Mouse (Mus musculus) limb, embryonic 12.5 days (tissue): ENCODE measurements at regions not wholly inside any gene's neighbourhood (a gene's known extent, or its start where the extent isn't known, plus 50 kb on each side); places are given as distances from the start of the nearest gene placed in this dataset.

Experiments
- ATAC-seq: fragments of 200-750 bp; cut with Nextera tagmentation; 2 replicates; pipeline ENCODE4 v1.8.0; 2017; ENCODE audit warnings: low read depth, moderate TSS enrichment; ENCODE audit not compliant: insufficient number of reproducible peaks, insufficient read depth, low FRiP score, low TSS enrichment
- H3K27ac ChIP-seq: fragments of 300-500 bp; sonication (generic); 2 replicates; pipeline ENCODE4 v1.5.1; 2016; ENCODE audit warnings: mild to moderate bottlenecking, moderate library complexity
- H3K27me3 ChIP-seq: fragments of 300-500 bp; sonication (generic); 2 replicates; pipeline ENCODE4 v1.6.1; 2016; ENCODE audit warnings: mild to moderate bottlenecking, moderate library complexity
- H3K36me3 ChIP-seq: fragments of 300-500 bp; sonication (generic); 2 replicates; pipeline ENCODE4 v1.6.1; 2016; ENCODE audit warnings: mild to moderate bottlenecking, moderate library complexity
- H3K4me1 ChIP-seq: fragments of 300-500 bp; sonication (generic); replicated peaks from 2 replicates; pipeline ENCODE4 v1.6.1; 2016
- H3K4me2 ChIP-seq: fragments of 300-500 bp; sonication (generic); 2 replicates; pipeline ENCODE4 v1.6.1; 2016; ENCODE audit warnings: mild to moderate bottlenecking, moderate library complexity
- H3K4me3 ChIP-seq: fragments of 300-500 bp; sonication (generic); replicated peaks from 2 replicates; pipeline ENCODE4 v1.5.1; 2016; ENCODE audit warnings: mild to moderate bottlenecking
- H3K9ac ChIP-seq: fragments of 300-500 bp; sonication (generic); replicated peaks from 2 replicates; pipeline ENCODE4 v1.6.1; 2016; ENCODE audit warnings: mild to moderate bottlenecking, moderate library complexity
- H3K9me3 ChIP-seq: fragments of 300-500 bp; sonication (generic); 2 replicates; pipeline ENCODE4 v1.6.1; 2016; ENCODE audit warnings: mild to moderate bottlenecking, moderate library complexity
- WGBS: fragments of 180-500 bp; shearing (Covaris S2); methylation state at CpG from one replicate; pipeline ENCODE4 v1.1.7; 2016; 5-methylcytosine and 5-hydroxymethylcytosine counted together

DNA sequence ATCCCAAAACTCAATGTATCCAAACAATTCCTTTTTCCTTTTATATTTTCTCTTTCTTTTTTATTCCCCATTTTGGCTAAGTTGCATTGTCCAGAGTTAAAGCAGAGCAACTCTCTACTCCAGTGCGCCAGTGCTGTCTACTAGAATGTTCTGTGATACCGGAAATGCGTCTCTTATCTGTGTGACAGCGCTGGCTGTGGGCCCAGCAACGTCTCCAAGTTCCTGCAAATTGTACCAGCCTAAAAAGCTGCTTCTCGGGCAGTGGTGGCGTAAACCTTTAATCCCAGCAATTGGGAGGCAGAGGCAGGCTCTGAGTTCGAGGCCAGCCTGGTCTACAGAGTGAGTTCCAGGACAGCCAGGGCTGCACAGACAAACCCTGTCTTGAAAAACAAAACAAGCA lies 59.4 kb downstream of the Cox18 start:
- H3K4me2 ChIP-seq, result no peak overlapping the region
- no peak overlapping the region for H3K9ac ChIP-seq
- WGBS, result 90% methylated on average over 8 of the region's 8 CpGs
- H3K27ac ChIP-seq, result no peak overlapping the region
- no peak overlapping the region for H3K4me3 ChIP-seq
- no peaks in the 10 kb centered on the region for H3K9me3 ChIP-seq
- H3K27me3 ChIP-seq, result no peaks in the 10 kb centered on the region
- no peak for ATAC-seq
- peaks cover 12% of the 10 kb centered on the region for H3K4me1 ChIP-seq
- no peaks in the 10 kb centered on the region for H3K36me3 ChIP-seq

DNA sequence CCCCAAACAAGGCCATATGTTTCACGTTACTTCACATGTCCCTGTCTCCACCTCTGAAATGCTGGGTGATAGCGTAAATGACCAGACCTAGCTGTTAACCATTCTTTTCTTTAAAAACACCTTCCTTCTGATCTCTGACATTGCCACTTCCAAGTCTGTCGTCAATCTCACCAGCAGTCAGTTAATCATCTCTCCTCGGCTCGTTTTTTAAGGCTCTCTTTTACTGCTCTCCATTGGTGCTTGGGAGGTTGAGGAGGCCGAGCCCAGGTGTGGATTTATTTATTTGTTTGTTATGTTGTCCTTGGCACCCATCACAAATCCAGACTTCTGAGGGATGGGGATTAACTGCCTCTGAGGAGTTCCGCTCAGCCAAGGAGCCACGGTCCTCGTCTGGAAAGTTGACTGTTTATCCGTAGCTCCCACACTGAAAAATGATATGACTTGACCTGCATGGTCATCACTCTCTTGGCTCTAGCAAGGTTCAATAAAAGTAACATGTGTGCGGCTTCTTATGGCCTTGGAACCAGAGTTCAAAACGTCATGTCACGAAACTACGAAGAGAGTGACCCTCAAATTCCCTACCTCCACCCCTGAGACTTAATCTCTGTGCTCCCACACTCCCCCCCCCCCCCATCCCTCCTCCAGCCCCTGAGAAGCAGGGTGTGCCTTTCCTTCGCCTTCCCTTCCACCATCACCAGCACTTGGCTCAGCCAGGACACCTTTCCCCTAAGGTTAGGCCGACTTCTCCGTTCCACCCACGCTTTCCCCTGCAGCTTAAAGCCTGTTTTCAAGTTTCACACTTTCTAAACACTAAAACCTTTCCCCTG lies 60.6 kb downstream of the Cox18 start:
- no peak for ATAC-seq

DNA sequence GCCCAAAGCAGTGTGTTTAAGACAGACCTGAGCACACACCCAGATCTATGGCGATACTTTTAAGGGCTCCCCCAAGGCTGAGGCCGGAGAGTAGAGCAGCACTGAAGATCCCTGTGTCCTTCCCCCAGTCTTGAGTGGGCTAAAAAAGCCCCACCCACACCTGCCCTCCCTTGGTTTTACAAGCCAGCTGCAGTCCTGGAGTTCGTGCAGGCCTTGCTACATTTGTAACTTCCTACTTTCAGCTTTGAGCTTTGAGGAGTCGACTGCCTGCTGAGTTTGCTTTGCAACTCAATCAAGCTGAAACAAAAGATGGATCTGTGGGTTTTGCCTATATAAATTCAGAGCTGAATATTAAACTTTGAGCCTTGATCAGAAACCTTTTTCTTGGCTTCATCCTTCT lies 63.5 kb downstream of the Cox18 start:
- H3K36me3 ChIP-seq, result no peaks in the 10 kb centered on the region
- no peak overlapping the region for H3K27ac ChIP-seq
- H3K9ac ChIP-seq, result no peak overlapping the region
- ATAC-seq, result no peak
- H3K4me2 ChIP-seq, result no peak overlapping the region
- WGBS, result 57% methylated on average over 4 of the region's 4 CpGs
- H3K4me3 ChIP-seq, result no peak overlapping the region
- peaks cover 4% of the 10 kb centered on the region; the same call in 1 of the 2 replicates for H3K27me3 ChIP-seq
- H3K4me1 ChIP-seq, result peaks cover 12% of the 10 kb centered on the region
- H3K9me3 ChIP-seq, result no peaks in the 10 kb centered on the region

More for the DNA sequence above, 60.6 kb downstream of the Cox18 start:
- Histone ChIP-seq H3K9me3 (no peaks in the 10 kb centered on the region), H3K4me1 (peaks cover 12% of the 10 kb centered on the region), H3K4me2 (no peak overlapping the region), H3K36me3 (no peaks in the 10 kb centered on the region), H3K9ac (no peak overlapping the region), H3K27ac (no peak overlapping the region), H3K27me3 (peaks cover 4% of the 10 kb centered on the region; the same call in 1 of the 2 replicates), H3K4me3 (no peak overlapping the region)
- WGBS, result 28% methylated on average over 18 of the region's 18 CpGs

DNA sequence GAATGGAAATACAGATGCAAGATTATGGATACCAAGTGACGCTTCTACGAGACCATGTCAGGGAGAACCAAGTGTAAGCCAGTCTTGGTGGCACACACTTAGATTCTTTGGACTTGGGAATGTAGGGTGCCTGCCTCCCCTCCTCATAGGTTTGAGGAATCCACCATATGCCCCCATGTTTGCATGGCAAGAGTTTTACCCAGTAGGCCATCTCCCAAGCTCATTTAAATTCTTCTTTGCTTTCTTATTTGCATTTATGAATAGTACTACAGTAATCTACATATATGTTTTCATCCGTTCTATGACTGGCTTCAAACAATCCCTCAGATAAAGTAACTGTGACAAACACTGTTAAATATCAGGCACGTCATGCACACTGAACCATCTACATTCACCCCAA lies 67.3 kb downstream of the Cox18 start:
- Histone ChIP-seq H3K4me1 (no peaks in the 10 kb centered on the region), H3K9me3 (no peaks in the 10 kb centered on the region), H3K4me3 (no peak overlapping the region), H3K36me3 (no peaks in the 10 kb centered on the region), H3K9ac (no peak overlapping the region), H3K4me2 (no peak overlapping the region), H3K27ac (no peak overlapping the region), H3K27me3 (peaks cover 4% of the 10 kb centered on the region; the same call in 1 of the 2 replicates)
- WGBS, result 90% methylated on average over 4 of the region's 4 CpGs
- no peak for ATAC-seq

DNA sequence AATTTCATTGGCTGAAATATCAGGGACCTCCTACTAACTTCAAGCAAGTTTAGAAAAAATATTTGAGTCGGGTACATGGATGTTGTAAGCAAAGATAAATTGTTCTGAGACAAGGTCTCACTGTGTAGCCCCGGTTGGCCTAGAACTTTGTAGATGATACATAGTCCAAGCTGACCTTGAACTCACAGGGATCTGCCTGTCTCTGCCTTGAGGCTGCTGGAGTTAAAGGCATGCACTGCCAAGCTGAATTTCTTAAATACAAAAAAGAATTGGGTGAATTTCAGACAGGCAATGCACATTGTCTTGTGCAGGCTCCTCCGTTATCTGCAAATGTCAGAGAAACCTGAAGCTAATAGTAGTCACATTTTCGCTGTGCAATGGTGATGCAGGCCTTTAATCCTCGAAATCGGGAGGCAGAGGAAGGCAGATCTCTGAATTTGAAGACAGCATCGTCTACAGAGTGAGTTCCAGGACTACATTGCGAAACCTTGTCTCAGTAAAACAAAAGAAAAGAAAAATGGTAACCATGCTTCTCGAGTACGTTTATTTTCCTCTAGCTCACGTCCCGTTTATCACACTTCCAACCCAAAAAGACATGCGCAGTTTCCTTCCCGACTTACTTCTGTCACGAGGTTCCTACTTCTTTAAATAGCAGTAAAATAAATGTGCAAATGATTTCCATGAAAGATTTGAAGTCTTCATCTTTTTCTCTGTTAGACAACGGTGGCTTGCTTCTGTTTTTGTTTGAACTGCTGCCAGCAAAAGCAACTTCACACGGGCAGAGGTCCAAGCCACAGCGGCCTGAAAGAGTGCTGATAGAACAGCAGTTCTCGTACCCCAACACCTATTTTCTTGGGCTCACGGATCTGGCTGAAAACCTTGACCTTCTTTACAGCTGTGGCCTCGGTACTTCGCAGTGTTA lies 73.9 kb downstream of the Cox18 start:
- H3K9ac ChIP-seq, result no peak overlapping the region
- no peaks in the 10 kb centered on the region for H3K9me3 ChIP-seq
- no peak overlapping the region for H3K4me3 ChIP-seq
- ATAC-seq, result no peak
- WGBS, result 77% methylated on average over 22 of the region's 22 CpGs
- no peak overlapping the region for H3K4me2 ChIP-seq
- no peaks in the 10 kb centered on the region for H3K27me3 ChIP-seq
- no peaks in the 10 kb centered on the region for H3K4me1 ChIP-seq
- H3K36me3 ChIP-seq, result no peaks in the 10 kb centered on the region
- no peak overlapping the region for H3K27ac ChIP-seq

DNA sequence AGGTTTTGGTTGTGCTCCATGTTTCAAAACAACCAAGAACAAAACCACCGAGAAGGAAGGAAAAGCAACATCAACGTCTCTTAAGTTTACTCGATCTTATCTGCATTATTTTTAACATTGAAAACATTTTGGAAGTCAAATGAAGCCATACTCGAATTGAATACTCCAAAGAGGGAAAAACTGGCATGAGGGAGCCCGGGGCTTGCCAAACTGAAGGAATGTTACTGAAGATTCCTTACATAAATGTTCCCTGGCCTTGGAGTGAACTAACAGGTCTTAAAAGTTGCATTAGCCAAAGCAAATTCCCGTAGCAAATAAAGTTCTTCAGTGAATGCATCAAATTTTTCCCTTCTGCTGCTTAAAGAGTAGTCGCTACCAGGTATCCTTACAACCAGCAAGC lies 87.8 kb downstream of the Cox18 start:
- no peak for ATAC-seq
- H3K36me3 ChIP-seq, result no peaks in the 10 kb centered on the region
- H3K4me3 ChIP-seq, result no peak overlapping the region
- no peaks in the 10 kb centered on the region for H3K27me3 ChIP-seq
- WGBS, result 83% methylated on average over 7 of the region's 7 CpGs
- no peak overlapping the region for H3K9ac ChIP-seq
- no peaks in the 10 kb centered on the region for H3K4me1 ChIP-seq
- no peaks in the 10 kb centered on the region for H3K9me3 ChIP-seq
- H3K27ac ChIP-seq, result no peak overlapping the region
- H3K4me2 ChIP-seq, result no peak overlapping the region

DNA sequence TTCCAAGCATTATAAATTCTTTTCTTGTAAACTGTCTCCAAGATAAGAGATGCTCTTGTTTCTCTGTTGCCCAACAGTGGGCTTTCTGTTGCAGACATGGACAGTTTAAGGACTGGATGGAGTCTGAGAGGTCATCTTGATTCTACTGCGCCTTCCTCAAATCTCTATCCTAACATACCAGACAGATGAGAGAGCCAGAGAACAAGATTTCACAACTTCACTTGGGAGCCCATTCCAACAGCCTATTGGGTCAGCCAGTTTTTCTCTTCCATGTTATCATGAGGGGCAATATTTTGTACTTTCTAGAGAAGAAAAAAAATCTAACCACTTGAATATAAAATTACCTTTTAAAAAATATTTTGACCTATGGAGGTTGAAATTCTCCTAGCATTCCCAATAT lies 116.8 kb downstream of the Cox18 start:
- H3K9me3 ChIP-seq, result no peaks in the 10 kb centered on the region
- no peak overlapping the region for H3K4me2 ChIP-seq
- H3K4me1 ChIP-seq, result no peaks in the 10 kb centered on the region
- no peaks in the 10 kb centered on the region for H3K36me3 ChIP-seq
- ATAC-seq, result no peak
- 92% methylated on average over 1 of the region's 1 CpGs for WGBS
- no peak overlapping the region for H3K9ac ChIP-seq
- no peak overlapping the region for H3K4me3 ChIP-seq
- H3K27me3 ChIP-seq, result no peaks in the 10 kb centered on the region
- no peak overlapping the region for H3K27ac ChIP-seq

- H3K27me3 ChIP-seq, result no peaks in the 10 kb centered on the region
- no peaks in the 10 kb centered on the region for H3K36me3 ChIP-seq
- H3K4me2 ChIP-seq, result no peak overlapping the region
- no peak overlapping the region for H3K4me3 ChIP-seq
- H3K9me3 ChIP-seq, result no peaks in the 10 kb centered on the region
- no peak overlapping the region for H3K27ac ChIP-seq
- no peak overlapping the region for H3K9ac ChIP-seq
- no peak for ATAC-seq
- no peaks in the 10 kb centered on the region for H3K4me1 ChIP-seq
- WGBS, result 83% methylated on average over 7 of the region's 7 CpGs
These were observed 119.1 kb downstream of the Cox18 start for GRCm38 (mm10) chr5:90104672-90105071.

GRCm38 (mm10) chr5:90088541-90088940 lies 135.3 kb downstream of the Cox18 start:
- no peaks in the 10 kb centered on the region for H3K9me3 ChIP-seq
- no peak overlapping the region for H3K9ac ChIP-seq
- H3K27ac ChIP-seq, result no peak overlapping the region
- H3K4me3 ChIP-seq, result no peak overlapping the region
- no peak for ATAC-seq
- no peaks in the 10 kb centered on the region for H3K36me3 ChIP-seq
- H3K4me1 ChIP-seq, result no peaks in the 10 kb centered on the region
- no peak overlapping the region for H3K4me2 ChIP-seq
- 89% methylated on average over 7 of the region's 7 CpGs for WGBS
- no peaks in the 10 kb centered on the region for H3K27me3 ChIP-seq

- Histone ChIP-seq H3K9me3 (no peaks in the 10 kb centered on the region), H3K9ac (no peak overlapping the region), H3K4me3 (no peak overlapping the region), H3K4me2 (no peak overlapping the region), H3K27me3 (no peaks in the 10 kb centered on the region), H3K36me3 (no peaks in the 10 kb centered on the region), H3K4me1 (no peaks in the 10 kb centered on the region), H3K27ac (no peak overlapping the region)
- WGBS, result 85% methylated on average over 6 of the region's 6 CpGs
- ATAC-seq, result no peak
These were observed 137.3 kb downstream of the Cox18 start for GRCm38 (mm10) chr5:90086491-90086890.

- WGBS, result 86% methylated on average over 6 of the region's 6 CpGs
- Histone ChIP-seq H3K36me3 (no peaks in the 10 kb centered on the region), H3K4me3 (no peak overlapping the region), H3K9ac (no peak overlapping the region), H3K27me3 (no peaks in the 10 kb centered on the region), H3K27ac (no peak overlapping the region), H3K4me2 (no peak overlapping the region), H3K4me1 (no peaks in the 10 kb centered on the region), H3K9me3 (no peaks in the 10 kb centered on the region)
- no peak for ATAC-seq
These were observed 146.7 kb downstream of the Cox18 start for GRCm38 (mm10) chr5:90077025-90077536.
